Mouse (Mus musculus): ENCODE results near the gene Pspn.

- TF ChIP-seq POLR2A (IDR thresholded peaks at IDR 0.05; ENCODE audit: insufficient read depth, low read depth, low read length) (no peak), CTCF (IDR thresholded peaks at IDR 0.05) (peak; percentile 27)
These were observed 41.9 kb downstream of the Pspn start for GRCm38 (mm10) chr17:56957763-56958429.

All from heart, adult 2 months (tissue).